Mouse (Mus musculus): ENCODE data around the gene Zfp28.
"Not testable (repeated sequence)": the region's sequence is repeated elsewhere in the genome, so short reads cannot be mapped to it uniquely, and the experiment has no call there.

Zfp28 gene

GRCm38 (mm10) chr7:6383044-6383455 is at the start of gene Zfp28:
TSS of gene Zfp28 (plus strand) at chr7:6383295.
- DNase-seq, result peak; percentile 88 to 91

GRCm38 (mm10) chr7:6339865-6340264 is 43.2 kb upstream of the Zfp28 start:
- no peak for DNase-seq

- peak; percentile 9 to 10 for DNase-seq
Measured at GRCm38 (mm10) chr7:6343501-6344071, 39.5 kb upstream of the Zfp28 start, which contains the start of gene Gm3854. TSS of gene Gm3854 (plus strand) at chr7:6343759.

- no peak for DNase-seq
Measured at GRCm38 (mm10) chr7:6344124-6344523, 39.0 kb upstream of the Zfp28 start.

- no peak for DNase-seq
Measured at GRCm38 (mm10) chr7:6358121-6358520, 25.0 kb upstream of the Zfp28 start.

- no peak for DNase-seq
Measured at GRCm38 (mm10) chr7:6358937-6359590, 24.0 kb upstream of the Zfp28 start.

- no peak for DNase-seq
Measured at GRCm38 (mm10) chr7:6360477-6361060, 22.5 kb upstream of the Zfp28 start.

- no peak for DNase-seq
Measured at GRCm38 (mm10) chr7:6361756-6362155, 21.3 kb upstream of the Zfp28 start.

GRCm38 (mm10) chr7:6362268-6363046 is 20.6 kb upstream of the Zfp28 start:
- DNase-seq, result peak; percentile 86 to 91

GRCm38 (mm10) chr7:6363047-6363488 is 20.0 kb upstream of the Zfp28 start, which contains the start of gene Zfp78:
TSS of gene Zfp78 (plus strand) at chr7:6363280.
- DNase-seq, result peak; percentile 64 to 79

GRCm38 (mm10) chr7:6364761-6365160 is 18.3 kb upstream of the Zfp28 start:
- no peak for DNase-seq

- DNase-seq, result no peak
Measured at GRCm38 (mm10) chr7:6367185-6367584, 15.9 kb upstream of the Zfp28 start.

GRCm38 (mm10) chr7:6368146-6368545 is 14.9 kb upstream of the Zfp28 start:
- DNase-seq, result not testable (repeated sequence)

- DNase-seq, result no peak
Measured at GRCm38 (mm10) chr7:6369460-6369859, 13.6 kb upstream of the Zfp28 start.

- DNase-seq, result no peak
Measured at GRCm38 (mm10) chr7:6372993-6373392, 10.1 kb upstream of the Zfp28 start.

- no peak for DNase-seq
Measured at GRCm38 (mm10) chr7:6378441-6378840, 4.7 kb upstream of the Zfp28 start.

- no peak for DNase-seq
Measured at GRCm38 (mm10) chr7:6381431-6381830, 1.7 kb upstream of the Zfp28 start.

- DNase-seq, result no peak
Measured at GRCm38 (mm10) chr7:6384011-6384410, 916 bp downstream of the Zfp28 start.

GRCm38 (mm10) chr7:6386995-6387394 is 3.9 kb downstream of the Zfp28 start:
- no peak for DNase-seq

GRCm38 (mm10) chr7:6388971-6389370 is 5.9 kb downstream of the Zfp28 start:
- DNase-seq, result no peak

- no peak for DNase-seq
Measured at GRCm38 (mm10) chr7:6389449-6389848, 6.4 kb downstream of the Zfp28 start.

- DNase-seq, result peak; percentile 9 to 28
Measured at GRCm38 (mm10) chr7:6397996-6398975, 15.2 kb downstream of the Zfp28 start, which contains the start of gene Smim17. TSS of gene Smim17 (plus strand) at chr7:6398715.
